Mouse (Mus musculus): ENCODE data around the gene Scaf1. TPM values are rescaled to one million over a fixed set of nuclear protein-coding genes. Genes with fewer than 3 reads are reported as not detected.

The Scaf1 gene
- polyA plus RNA-seq, 1 experiment from 2014 or later = 42.1 TPM

GRCm38 (mm10) chr7:45040851-45041250 is 24.7 kb upstream of the Scaf1 start:
- Histone ChIP-seq H3K9me3 (no peaks in the 10 kb centered on the region), H3K4me1 (replicated peaks) (no peaks in the 10 kb centered on the region), H3K9ac (replicated peaks) (no peak overlapping the region), H3K4me2 (no peak overlapping the region), H3K27ac (no peak overlapping the region), H3K27me3 (no peaks in the 10 kb centered on the region), H3K4me3 (replicated peaks) (no peak overlapping the region), H3K36me3 (peaks cover 100% of the 10 kb centered on the region)
- ATAC-seq (ENCODE audit: insufficient number of reproducible peaks, insufficient read depth, low FRiP score, low TSS enrichment, low read depth) = no peak
- WGBS = 92% methylated on average over 9 of the region's 9 CpGs

GRCm38 (mm10) chr7:45038411-45038810 is 22.2 kb upstream of the Scaf1 start:
- no peaks in the 10 kb centered on the region for H3K4me1 ChIP-seq (replicated peaks)
- no peak overlapping the region for H3K4me2 ChIP-seq
- no peaks in the 10 kb centered on the region for H3K27me3 ChIP-seq
- ATAC-seq (ENCODE audit: insufficient number of reproducible peaks, insufficient read depth, low FRiP score, low TSS enrichment, low read depth) = no peak
- 94% methylated on average over 9 of the region's 9 CpGs for WGBS
- no peak overlapping the region for H3K4me3 ChIP-seq (replicated peaks)
- H3K9me3 ChIP-seq = no peaks in the 10 kb centered on the region
- no peak overlapping the region for H3K27ac ChIP-seq
- no peak overlapping the region for H3K9ac ChIP-seq (replicated peaks)
- peaks cover 100% of the 10 kb centered on the region for H3K36me3 ChIP-seq

- H3K9me3 ChIP-seq = no peaks in the 10 kb centered on the region
- no peak overlapping the region for H3K4me3 ChIP-seq (replicated peaks)
- H3K27ac ChIP-seq = no peak overlapping the region
- H3K36me3 ChIP-seq = peaks cover 100% of the 10 kb centered on the region
- no peak overlapping the region for H3K9ac ChIP-seq (replicated peaks)
- H3K4me2 ChIP-seq = no peak overlapping the region
- H3K27me3 ChIP-seq = no peaks in the 10 kb centered on the region
- WGBS = 71% methylated on average over 7 of the region's 7 CpGs
- no peaks in the 10 kb centered on the region for H3K4me1 ChIP-seq (replicated peaks)
- no peak for ATAC-seq (ENCODE audit: insufficient number of reproducible peaks, insufficient read depth, low FRiP score, low TSS enrichment, low read depth)
Observed at GRCm38 (mm10) chr7:45037720-45038361, 21.7 kb upstream of the Scaf1 start.

- Histone ChIP-seq H3K27me3 (no peaks in the 10 kb centered on the region), H3K9ac (replicated peaks) (no peak overlapping the region), H3K9me3 (no peaks in the 10 kb centered on the region), H3K27ac (no peak overlapping the region), H3K4me2 (no peak overlapping the region), H3K36me3 (peaks cover 100% of the 10 kb centered on the region), H3K4me1 (replicated peaks) (no peaks in the 10 kb centered on the region), H3K4me3 (replicated peaks) (no peak overlapping the region)
- WGBS = 88% methylated on average over 11 of the region's 11 CpGs
- no peak for ATAC-seq (ENCODE audit: insufficient number of reproducible peaks, insufficient read depth, low FRiP score, low TSS enrichment, low read depth)
Observed at GRCm38 (mm10) chr7:45036702-45037101, 20.5 kb upstream of the Scaf1 start.

- H3K36me3 ChIP-seq = peaks cover 100% of the 10 kb centered on the region
- no peaks in the 10 kb centered on the region for H3K27me3 ChIP-seq
- no peak for ATAC-seq (ENCODE audit: insufficient number of reproducible peaks, insufficient read depth, low FRiP score, low TSS enrichment, low read depth)
- no peaks in the 10 kb centered on the region for H3K4me1 ChIP-seq (replicated peaks)
- no peak overlapping the region for H3K9ac ChIP-seq (replicated peaks)
- H3K27ac ChIP-seq = no peak overlapping the region
- no peak overlapping the region for H3K4me3 ChIP-seq (replicated peaks)
- no peak overlapping the region for H3K4me2 ChIP-seq
- 91% methylated on average over 3 of the region's 3 CpGs for WGBS
- H3K9me3 ChIP-seq = no peaks in the 10 kb centered on the region
Observed at GRCm38 (mm10) chr7:45035631-45036030, 19.5 kb upstream of the Scaf1 start.

GRCm38 (mm10) chr7:45033722-45034359 is 17.7 kb upstream of the Scaf1 start:
- H3K9me3 ChIP-seq = no peaks in the 10 kb centered on the region
- no peak for ATAC-seq (ENCODE audit: insufficient number of reproducible peaks, insufficient read depth, low FRiP score, low TSS enrichment, low read depth)
- no peaks in the 10 kb centered on the region for H3K4me1 ChIP-seq (replicated peaks)
- no peaks in the 10 kb centered on the region for H3K27me3 ChIP-seq
- H3K4me2 ChIP-seq = no peak overlapping the region
- WGBS = 94% methylated on average over 19 of the region's 19 CpGs
- no peak overlapping the region for H3K9ac ChIP-seq (replicated peaks)
- H3K27ac ChIP-seq = no peak overlapping the region
- no peak overlapping the region for H3K4me3 ChIP-seq (replicated peaks)
- H3K36me3 ChIP-seq = peaks cover 100% of the 10 kb centered on the region

- Histone ChIP-seq H3K27me3 (no peaks in the 10 kb centered on the region), H3K9ac (replicated peaks) (no peak overlapping the region), H3K4me1 (replicated peaks) (peaks cover 7% of the 10 kb centered on the region; the same call in 1 of the 2 replicates), H3K36me3 (peaks cover 94% of the 10 kb centered on the region), H3K9me3 (no peaks in the 10 kb centered on the region), H3K27ac (no peak overlapping the region), H3K4me3 (replicated peaks) (no peak overlapping the region), H3K4me2 (no peak overlapping the region)
- ATAC-seq (ENCODE audit: insufficient number of reproducible peaks, insufficient read depth, low FRiP score, low TSS enrichment, low read depth) = no peak
- WGBS = 96% methylated on average over 8 of the region's 8 CpGs
Observed at GRCm38 (mm10) chr7:45030857-45031256, 14.7 kb upstream of the Scaf1 start.

GRCm38 (mm10) chr7:45029995-45030394 is 13.8 kb upstream of the Scaf1 start:
- Histone ChIP-seq H3K36me3 (peaks cover 85% of the 10 kb centered on the region), H3K9ac (replicated peaks) (no peak overlapping the region), H3K27ac (no peak overlapping the region), H3K27me3 (no peaks in the 10 kb centered on the region), H3K4me3 (replicated peaks) (no peak overlapping the region), H3K9me3 (no peaks in the 10 kb centered on the region), H3K4me1 (replicated peaks) (peaks cover 7% of the 10 kb centered on the region; the same call in 1 of the 2 replicates), H3K4me2 (no peak overlapping the region)
- 93% methylated on average over 6 of the region's 6 CpGs for whole genome bisulfite sequencing
- no peak for ATAC-seq (ENCODE audit: insufficient number of reproducible peaks, insufficient read depth, low FRiP score, low TSS enrichment, low read depth)

- WGBS = 93% methylated on average over 11 of the region's 11 CpGs
Observed at GRCm38 (mm10) chr7:45028351-45028750, 12.2 kb upstream of the Scaf1 start.

GRCm38 (mm10) chr7:45027761-45028160 is 11.6 kb upstream of the Scaf1 start:
- Histone ChIP-seq H3K27ac (no peak overlapping the region), H3K4me2 (no peak overlapping the region), H3K4me1 (replicated peaks) (peaks cover 7% of the 10 kb centered on the region; the same call in 1 of the 2 replicates), H3K4me3 (replicated peaks) (no peak overlapping the region), H3K36me3 (peaks cover 63% of the 10 kb centered on the region), H3K27me3 (no peaks in the 10 kb centered on the region), H3K9me3 (no peaks in the 10 kb centered on the region), H3K9ac (replicated peaks) (no peak overlapping the region)
- ATAC-seq (ENCODE audit: insufficient number of reproducible peaks, insufficient read depth, low FRiP score, low TSS enrichment, low read depth) = no peak
- 91% methylated on average over 9 of the region's 9 CpGs for WGBS

More at GRCm38 (mm10) chr7:45028351-45028750, 12.2 kb upstream of the Scaf1 start:
- H3K9me3 ChIP-seq = no peaks in the 10 kb centered on the region
- H3K4me1 ChIP-seq (replicated peaks) = peaks cover 7% of the 10 kb centered on the region; the same call in 1 of the 2 replicates
- no peak overlapping the region for H3K4me2 ChIP-seq
- peaks cover 69% of the 10 kb centered on the region for H3K36me3 ChIP-seq
- no peak overlapping the region for H3K4me3 ChIP-seq (replicated peaks)
- no peak for ATAC-seq (ENCODE audit: insufficient number of reproducible peaks, insufficient read depth, low FRiP score, low TSS enrichment, low read depth)
- H3K27me3 ChIP-seq = no peaks in the 10 kb centered on the region
- H3K27ac ChIP-seq = no peak overlapping the region
- no peak overlapping the region for H3K9ac ChIP-seq (replicated peaks)

- 72% methylated on average over 2 of the region's 2 CpGs for WGBS
- H3K27ac ChIP-seq = peak overlapping the region; percentile 25
- peaks cover 48% of the 10 kb centered on the region for H3K36me3 ChIP-seq
- H3K27me3 ChIP-seq = no peaks in the 10 kb centered on the region
- H3K4me3 ChIP-seq (replicated peaks) = no peak overlapping the region
- H3K9me3 ChIP-seq = no peaks in the 10 kb centered on the region
- H3K4me1 ChIP-seq (replicated peaks) = peaks cover 7% of the 10 kb centered on the region; the same call in 1 of the 2 replicates
- no peak overlapping the region for H3K9ac ChIP-seq (replicated peaks)
- ATAC-seq (ENCODE audit: insufficient number of reproducible peaks, insufficient read depth, low FRiP score, low TSS enrichment, low read depth) = no peak
- H3K4me2 ChIP-seq = no peak overlapping the region
Observed at GRCm38 (mm10) chr7:45026256-45026655, 10.1 kb upstream of the Scaf1 start.
